Mouse (Mus musculus) lung, postnatal 0 days (tissue): ENCODE measurements around the gene Cxcr2.

ENCODE experiments used
- CTCF ChIP-seq: IDR thresholded peaks from 2 replicates; pipeline ENCODE4 v1.5.1; 2016; ENCODE audit warnings: antibody characterized with exemption, mild to moderate bottlenecking
- EP300 ChIP-seq: IDR thresholded peaks from 2 replicates; pipeline ENCODE4 v1.6.1; 2016; ENCODE audit warnings: antibody characterized with exemption, mild to moderate bottlenecking, control low read depth

GRCm38 (mm10) chr1:74124021-74124981 is 29.5 kb upstream of the Cxcr2 start, which contains the start of gene Tns1:
- TF ChIP-seq CTCF (no peak), EP300 (no peak)
